ENCODE assay signal across 24 mouse cellular contexts in genomic region chr11:90198048-90198447, GRCm38 (mm10). TPM values are rescaled to one million over a fixed set of nuclear protein-coding genes. Genes with fewer than 3 reads are reported as not detected.
A peak's percentile ranks its signal among the peaks of the same experiment; 100 is the strongest.
DNase-seq lines count a peak whose midpoint lies in the region; ATAC-seq lines count a peak whose summit lies in the region.
"Had no signal": no experiment of that assay in that cellular context is flagged by ENCODE, and none has a peak within 500 bp of the region (broad histone marks: within the 10 kb centered on the region; RNA-seq: fewer than 3 reads in every experiment).

No protein-coding gene starts in this region.

- no peak overlapping the region for H3K4me3 ChIP-seq in hindbrain, embryonic 11.5 days (ENCODE audit: low read depth, low read length)
- H3K4me3 ChIP-seq in hindbrain, embryonic 13.5 days = no peak overlapping the region
- H3K4me3 ChIP-seq: embryonic facial prominence, embryonic 15.5 days; forebrain, embryonic 10.5 days; liver, embryonic 15.5 days; myocyte had no signal

- no peaks in the 10 kb centered on the region for H3K36me3 ChIP-seq in hindbrain, embryonic 11.5 days (ENCODE audit: control insufficient read depth, insufficient read depth, low read length)
- no peaks in the 10 kb centered on the region for H3K36me3 ChIP-seq in hindbrain, embryonic 13.5 days
- H3K36me3 ChIP-seq: embryonic facial prominence, embryonic 15.5 days; forebrain, embryonic 10.5 days; liver, embryonic 15.5 days had no signal

- H3K27ac ChIP-seq in hindbrain, embryonic 11.5 days (ENCODE audit: low read depth, low read length) = no peak overlapping the region
- H3K27ac ChIP-seq in hindbrain, embryonic 13.5 days = no peak overlapping the region
- H3K27ac ChIP-seq: embryonic facial prominence, embryonic 15.5 days; forebrain, embryonic 10.5 days; liver, embryonic 15.5 days had no signal

- H3K27me3 ChIP-seq in hindbrain, embryonic 11.5 days (ENCODE audit: control insufficient read depth, insufficient read depth, low read length) = no peaks in the 10 kb centered on the region
- H3K27me3 ChIP-seq in hindbrain, embryonic 13.5 days = no peaks in the 10 kb centered on the region
- H3K27me3 ChIP-seq: embryonic facial prominence, embryonic 15.5 days; liver, embryonic 15.5 days; Patski had no signal

- 50% methylated on average over 5 of the region's 5 CpGs for WGBS in hindbrain, embryonic 11.5 days
- WGBS in hindbrain, embryonic 13.5 days = 26% methylated on average over 5 of the region's 5 CpGs

- DNase-seq in hindbrain, embryonic 11.5 days (ENCODE audit: low spot score) = peak; percentile 6
- DNase-seq in right cerebral cortex, adult 18-20 months = peak; percentile 20
- no peak for DNase-seq in right cerebral cortex, postnatal 14 days
- peak; percentile 81 to 87 for DNase-seq in layer of hippocampus, adult 18-20 months (ENCODE audit: low spot score in 2 of 2)
- no peak for DNase-seq in gastrocnemius, adult 8-10 months (ENCODE audit: low spot score in 2 of 2)
- DNase-seq in cerebellum, adult 11-12 months = no peak
- DNase-seq: B cell, adult 2 months; cerebellum, adult 11 months; cerebellum, postnatal 36 days; gastrocnemius, postnatal 36 days; heart, postnatal 14 days; kidney, adult 11 months; kidney, postnatal 14 days; retina, postnatal 1 day; spleen, adult 18-20 months had no signal

- H3K4me1 ChIP-seq in hindbrain, embryonic 11.5 days (replicated peaks; ENCODE audit: control insufficient read depth, insufficient read depth, low read length) = no peaks in the 10 kb centered on the region
- H3K4me1 ChIP-seq in hindbrain, embryonic 13.5 days (replicated peaks) = no peaks in the 10 kb centered on the region
- H3K4me1 ChIP-seq: forebrain, embryonic 10.5 days; liver, embryonic 15.5 days had no signal

- no peak overlapping the region for H3K4me2 ChIP-seq in hindbrain, embryonic 11.5 days (replicated peaks; ENCODE audit: low read depth, low read length)
- H3K4me2 ChIP-seq in hindbrain, embryonic 13.5 days = no peak overlapping the region
- H3K4me2 ChIP-seq: embryonic facial prominence, embryonic 15.5 days; heart, embryonic 11.5 days; liver, embryonic 15.5 days had no signal

- H3K9me3 ChIP-seq in hindbrain, embryonic 11.5 days (ENCODE audit: control insufficient read depth, low read length) = no peaks in the 10 kb centered on the region
- no peaks in the 10 kb centered on the region for H3K9me3 ChIP-seq in hindbrain, embryonic 13.5 days
- H3K9me3 ChIP-seq: embryonic facial prominence, embryonic 15.5 days; forebrain, embryonic 10.5 days; liver, embryonic 15.5 days had no signal

- ATAC-seq in hindbrain, embryonic 11.5 days (ENCODE audit: low FRiP score) = no peak
- no peak for ATAC-seq in hindbrain, embryonic 13.5 days (ENCODE audit: low FRiP score)
- ATAC-seq: hindbrain, embryonic 16.5 days; lung, postnatal 0 days; Patski had no signal

- H3K9ac ChIP-seq in hindbrain, embryonic 11.5 days (ENCODE audit: low read depth, low read length) = no peak overlapping the region
- no peak overlapping the region for H3K9ac ChIP-seq in hindbrain, embryonic 13.5 days
- H3K9ac ChIP-seq: embryonic facial prominence, embryonic 15.5 days; liver, embryonic 15.5 days had no signal

RNA-seq across cellular contexts. Expression of gene Gm45716, which starts 10.6 kb away (rescaled TPM):
- polyA plus RNA-seq in hindbrain, embryonic 11.5 days (2014; fragmentation: Nextera tagmentation; extraction: Ambion mirVana) = 17.8 and 20.3 TPM in 2 replicates
- 28.4 and 29.3 TPM in 2 replicates for polyA plus RNA-seq in hindbrain, embryonic 13.5 days (2015; fragmentation: Nextera tagmentation; extraction: Ambion mirVana)
- total RNA-seq in layer of hippocampus, adult 18-20 months (2021) = 1 to 10 TPM; 5.0 to 7.9 TPM
- 1 to 10 TPM; 1.7 to 3.3 (median 2.4) TPM for total RNA-seq in gastrocnemius, adult 8-10 months (2022)

RNA-seq across cellular contexts. Expression of gene Mmd, which starts 51.2 kb away (rescaled TPM):
- polyA plus RNA-seq in hindbrain, embryonic 11.5 days (2014; fragmentation: Nextera tagmentation; extraction: Ambion mirVana) = 47.7 and 57.6 TPM in 2 replicates
- 105 and 114 TPM in 2 replicates for polyA plus RNA-seq in hindbrain, embryonic 13.5 days (2015; fragmentation: Nextera tagmentation; extraction: Ambion mirVana)
- 100 to 1,000 TPM; 376 to 382 TPM for total RNA-seq in layer of hippocampus, adult 18-20 months (2021)
- 10 to 100 TPM in 2 of 4 experiments, 1 to 10 TPM in 2; 9.3 to 20.4 (median 12.4) TPM for total RNA-seq in gastrocnemius, adult 8-10 months (2022)

Comparison
In these comparisons a context has a peak if more than half of its experiments do, and no peak if none do; other contexts are left out.
1. DNase-seq: peak in hindbrain, embryonic 11.5 days (single experiment), right cerebral cortex, adult 18-20 months (single experiment) and layer of hippocampus, adult 18-20 months (2 of 2); none in right cerebral cortex, postnatal 14 days (single experiment), gastrocnemius, adult 8-10 months (0 of 2) and cerebellum, adult 11-12 months (single experiment).
2. RNA of gene Mmd, which starts 51.2 kb away (total RNA-seq): 376 to 382 TPM in layer of hippocampus, adult 18-20 months; 9.3 to 20.4 TPM in gastrocnemius, adult 8-10 months; every median in the first group is over 10 times any median in the second.